Mouse (Mus musculus): ENCODE results near the gene Smap1.

Gene Smap1

DNA sequence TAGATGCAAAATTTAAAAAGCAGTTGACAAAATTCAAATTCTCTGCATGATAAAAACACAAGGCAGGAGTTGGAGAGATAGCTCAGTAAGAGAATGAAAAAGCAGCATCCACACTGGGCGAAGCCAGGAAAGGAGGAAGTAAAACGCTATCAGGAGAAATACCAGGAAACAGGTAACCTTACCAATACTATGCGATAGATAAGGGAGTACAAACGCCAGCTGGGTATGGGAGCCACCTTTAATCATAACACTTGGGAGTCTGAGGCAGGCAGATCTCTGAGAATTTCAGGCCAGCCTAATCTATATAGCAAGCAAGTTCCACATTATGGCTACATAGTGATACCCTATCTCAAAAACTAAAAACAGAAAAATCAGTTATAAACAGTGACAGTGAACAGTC is 85.5 kb downstream of the Smap1 start:
- no peak for DNase-seq (ENCODE audit: low read depth, low spot score)

DNA sequence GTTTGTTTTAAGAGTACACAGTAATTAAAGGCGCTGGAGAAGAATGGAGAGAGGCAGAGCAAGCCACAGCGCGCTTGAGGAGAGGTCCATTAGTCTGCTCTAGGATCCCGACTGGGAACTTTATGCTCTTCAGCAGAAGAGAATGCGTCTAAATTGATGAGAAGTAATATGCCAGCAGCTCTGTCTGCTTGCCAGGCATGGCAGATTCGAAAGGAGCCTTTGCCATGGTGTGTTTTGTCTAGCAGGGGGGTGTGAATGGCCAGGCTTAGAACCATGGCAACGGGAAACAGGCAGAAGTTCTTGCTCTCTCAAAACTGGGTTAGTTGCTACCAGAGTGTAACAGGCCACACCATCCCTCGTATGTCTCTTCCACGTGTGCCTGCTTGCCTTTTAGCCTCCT is 87.3 kb downstream of the Smap1 start:
- DNase-seq (ENCODE audit: low read depth, low spot score), result no peak

DNA sequence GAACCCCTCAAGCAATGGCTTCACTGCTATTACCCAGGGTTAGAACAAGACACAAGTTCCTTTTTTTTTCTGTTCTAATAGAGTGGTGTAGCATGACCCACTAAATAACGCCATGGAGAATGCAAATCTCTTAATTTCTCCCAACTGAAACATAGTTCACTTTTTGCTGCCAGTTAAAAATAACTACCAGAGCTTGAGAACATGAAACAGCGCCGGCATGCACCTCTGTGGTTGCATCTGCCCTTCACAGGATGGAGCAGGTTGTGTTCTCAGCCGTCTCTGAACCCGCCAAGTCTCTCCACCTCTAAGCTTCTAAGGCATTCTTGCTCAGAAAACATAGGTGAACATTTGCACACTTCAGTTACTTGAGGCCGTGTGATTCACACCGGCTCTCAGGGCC is 87.9 kb downstream of the Smap1 start:
- no peak for DNase-seq (ENCODE audit: low read depth, low spot score)

DNA sequence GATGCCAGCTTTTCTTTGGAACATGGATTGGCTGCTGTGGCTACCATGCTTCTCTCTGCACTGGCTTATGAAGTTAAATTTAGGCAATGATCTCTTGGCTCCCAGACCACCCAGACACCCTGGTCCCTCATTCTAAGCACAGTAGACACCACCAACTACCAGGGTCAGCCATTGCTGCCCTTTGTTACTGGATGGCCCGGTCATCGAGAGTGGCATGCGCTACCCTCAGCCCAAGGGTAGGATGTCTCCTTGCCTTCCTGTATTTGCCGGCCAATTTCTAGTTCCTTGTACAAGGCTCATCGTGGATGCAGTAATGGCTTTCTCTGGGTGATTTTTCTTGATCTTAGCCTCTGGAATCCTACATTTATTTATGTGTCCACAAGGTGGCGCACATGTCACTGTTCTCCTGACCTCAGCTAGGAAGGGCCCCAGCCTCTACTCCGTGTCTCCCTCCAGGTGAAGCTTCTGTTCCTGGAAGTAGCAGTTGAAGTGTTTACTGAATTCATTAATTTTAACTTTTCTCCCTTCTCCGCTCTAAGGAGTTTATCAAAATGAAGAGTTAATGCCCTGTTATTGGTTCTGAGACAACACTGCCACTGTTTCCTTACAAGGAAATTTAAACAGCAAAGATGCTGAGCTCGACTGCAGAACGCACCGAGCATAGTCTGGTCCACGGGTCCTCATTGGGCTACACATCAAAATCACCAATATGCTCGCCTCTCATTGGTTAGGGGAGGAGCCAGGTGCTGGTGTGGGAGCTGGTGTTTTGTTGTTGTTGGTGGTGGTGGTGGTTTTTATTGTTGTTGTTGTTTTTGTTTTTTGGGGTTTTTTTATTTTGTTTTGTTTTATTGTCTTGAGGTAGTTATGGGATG is 95.0 kb downstream of the Smap1 start:
- DNase-seq (ENCODE audit: low read depth, low spot score), result peak; percentile 80

DNA sequence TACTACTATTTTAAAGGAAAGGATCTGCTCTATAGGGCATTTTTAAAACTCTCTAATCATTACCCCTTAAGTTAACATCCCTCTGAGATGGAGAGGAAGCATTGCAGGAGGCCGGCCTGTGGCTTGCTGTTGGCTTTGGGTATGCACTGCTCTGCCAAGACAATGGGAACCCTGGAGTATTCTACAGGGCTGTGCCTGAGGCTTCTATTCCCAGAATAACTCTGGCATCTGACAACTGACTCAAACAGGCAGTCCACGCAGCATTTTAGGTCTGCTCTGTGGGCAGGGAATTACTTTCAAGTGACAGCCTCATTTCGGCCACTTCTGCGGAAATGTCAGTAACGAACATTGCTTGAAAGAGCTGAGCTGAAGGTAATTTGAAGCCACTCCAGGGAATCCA is 100.5 kb downstream of the Smap1 start:
- DNase-seq (ENCODE audit: low read depth, low spot score), result no peak

DNA sequence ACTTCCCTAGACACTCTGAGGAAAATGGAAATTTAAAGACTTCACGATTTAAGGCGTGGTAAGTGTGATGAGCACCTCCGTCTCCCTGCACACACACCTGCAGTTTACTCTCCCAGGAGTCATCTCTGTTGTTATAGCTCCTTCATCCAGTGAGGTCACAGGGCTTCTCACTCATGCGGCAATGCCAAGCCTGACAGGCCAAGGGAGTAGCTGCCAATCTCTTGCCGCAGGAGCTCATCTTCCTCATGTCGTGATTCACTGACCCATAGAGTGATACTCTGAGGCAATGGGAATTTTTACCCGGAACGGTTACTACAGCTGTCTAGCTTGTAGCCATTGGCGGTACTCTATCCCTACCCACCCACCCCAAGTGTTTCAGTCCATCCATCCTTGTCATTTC is 123.8 kb downstream of the Smap1 start:
- no peak for DNase-seq (ENCODE audit: low read depth, low spot score)
